Mouse (Mus musculus) myocyte (in vitro differentiated cells): ENCODE measurements around the gene Tpt1. TPM values are rescaled to one million over a fixed set of nuclear protein-coding genes. Genes with fewer than 3 reads are reported as not detected.

ENCODE experiments used
- H3K27me3 ChIP-seq: one replicate; pipeline ENCODE4 v1.6.1; 2011; ENCODE audit not compliant: control insufficient read depth, insufficient read depth, insufficient read length
- H3K36me3 ChIP-seq: one replicate; pipeline ENCODE4 v1.6.1; 2011; ENCODE audit not compliant: control insufficient read depth, insufficient read depth
- H3K4me2 ChIP-seq: one replicate; pipeline ENCODE4 v1.6.1; 2011; ENCODE audit warnings: low read depth, control low read depth
- H3K4me3 ChIP-seq: one replicate; pipeline ENCODE4 v1.5.1; 2011; ENCODE audit warnings: mild to moderate bottlenecking, control low read depth, moderate library complexity
- H3K79me2 ChIP-seq: one replicate; pipeline ENCODE4 v1.6.1; 2011; ENCODE audit not compliant: control insufficient read depth, insufficient read depth
- H3ac ChIP-seq: one replicate; pipeline ENCODE4 v1.6.1; 2011; ENCODE audit not compliant: control insufficient read depth, insufficient read length
- CEBPB ChIP-seq: IDR thresholded peaks from 2 replicates; pipeline ENCODE4 v1.6.1; 2011; ENCODE audit warnings: mild to moderate bottlenecking, moderate library complexity; ENCODE audit not compliant: poor library complexity, insufficient read depth, severe bottlenecking
- E2F4 ChIP-seq: IDR thresholded peaks from one replicate; pipeline ENCODE4 v1.6.1; 2011; ENCODE audit warnings: mild to moderate bottlenecking, control low read depth, moderate library complexity; ENCODE audit not compliant: insufficient read depth
- MAX ChIP-seq: IDR thresholded peaks from one replicate; pipeline ENCODE4 v1.6.1; 2011; ENCODE audit warnings: low read depth, mild to moderate bottlenecking, control low read depth
- MYOD1 ChIP-seq, 3 experiments: IDR thresholded peaks; one replicate each; pipeline ENCODE4 v1.6.1; 2011; ENCODE audit warnings: control low read depth in 2 of 3, low read depth in 2 of 3, mild to moderate bottlenecking in 2 of 3, moderate library complexity in 1 of 3; ENCODE audit not compliant: insufficient read length in 2 of 3, control insufficient read depth in 1 of 3
- MYOG ChIP-seq, 3 experiments: IDR thresholded peaks; one replicate each; pipeline ENCODE4 v1.6.1; 2011; ENCODE audit warnings: control low read depth in 2 of 3, low read depth in 2 of 3, mild to moderate bottlenecking in 2 of 3; ENCODE audit not compliant: insufficient read length in 2 of 3, control insufficient read depth in 1 of 3, insufficient read depth in 1 of 3
- POLR2A ChIP-seq: IDR thresholded peaks from one replicate; pipeline ENCODE4 v1.6.1; 2011; ENCODE audit warnings: low read depth, mild to moderate bottlenecking, control low read depth, moderate library complexity; ENCODE audit not compliant: insufficient read length
- POLR2AphosphoS2 ChIP-seq: IDR thresholded peaks from one replicate; pipeline ENCODE4 v1.6.1; 2011; ENCODE audit warnings: low read depth, control low read depth; ENCODE audit not compliant: insufficient read length
- REST ChIP-seq: IDR thresholded peaks from one replicate; pipeline ENCODE4 v1.6.1; 2011; ENCODE audit warnings: mild to moderate bottlenecking, control low read depth, moderate library complexity; ENCODE audit not compliant: insufficient read depth, insufficient read length
- SRF ChIP-seq: IDR thresholded peaks from one replicate; pipeline ENCODE4 v1.6.1; 2011; ENCODE audit warnings: low read depth; ENCODE audit not compliant: control insufficient read depth, insufficient read length
- TCF12 ChIP-seq: IDR thresholded peaks from one replicate; pipeline ENCODE4 v1.6.1; 2011; ENCODE audit warnings: mild to moderate bottlenecking, control low read depth; ENCODE audit not compliant: poor library complexity, insufficient read depth, severe bottlenecking
- TCF3 ChIP-seq: IDR thresholded peaks from one replicate; pipeline ENCODE4 v1.6.1; 2011; ENCODE audit warnings: low read depth, control low read depth; ENCODE audit not compliant: insufficient read length
- USF1 ChIP-seq: IDR thresholded peaks from one replicate; pipeline ENCODE4 v1.6.1; 2011; ENCODE audit warnings: low read depth, mild to moderate bottlenecking, control low read depth, moderate library complexity
- polyA plus RNA-seq: library from polyadenylated mRNA; unstranded; fragments of >200 nt; fragmentation: generic; extraction: Trizol; gene quantifications from one replicate; pipeline ENCODE4 v1.2.1, GENCODE M21; 2012; ENCODE audit warnings: missing spikeins

The Tpt1 gene
- polyA plus RNA-seq, 1 experiment, result 6,214 TPM

- Histone ChIP-seq H3K4me2 (no peak overlapping the region), H3K4me3 (no peak overlapping the region), H3ac (no peak overlapping the region), H3K27me3 (no peaks in the 10 kb centered on the region), H3K36me3 (no peaks in the 10 kb centered on the region), H3K79me2 (no peaks in the 10 kb centered on the region)
- TF ChIP-seq MAX (no peak), E2F4 (no peak), POLR2AphosphoS2 (no peak), CEBPB (no peak), REST (no peak), TCF3 (no peak), SRF (no peak), POLR2A (no peak), TCF12 (no peak)
These were observed 37.0 kb downstream of the Tpt1 start for GRCm38 (mm10) chr14:75881856-75882255.

- no peak overlapping the region for H3K4me3 ChIP-seq
- H3K36me3 ChIP-seq, result no peaks in the 10 kb centered on the region
- no peaks in the 10 kb centered on the region for H3K27me3 ChIP-seq
- H3K79me2 ChIP-seq, result no peaks in the 10 kb centered on the region
- H3ac ChIP-seq, result no peak overlapping the region
- no peak overlapping the region for H3K4me2 ChIP-seq
- TF ChIP-seq TCF3, result no peak
- TF ChIP-seq POLR2A, result no peak
These were observed 38.4 kb downstream of the Tpt1 start for GRCm38 (mm10) chr14:75883330-75883729.

GRCm38 (mm10) chr14:75883873-75884272, 39.0 kb downstream of the Tpt1 start:
- Histone ChIP-seq H3K79me2 (no peaks in the 10 kb centered on the region), H3K36me3 (no peaks in the 10 kb centered on the region), H3K4me3 (no peak overlapping the region), H3K27me3 (no peaks in the 10 kb centered on the region), H3ac (no peak overlapping the region), H3K4me2 (no peak overlapping the region)
- TF ChIP-seq MAX (no peak), TCF12 (no peak), SRF (no peak), POLR2AphosphoS2 (no peak), CEBPB (no peak), POLR2A (no peak), E2F4 (no peak), USF1 (no peak), MYOG (IDR thresholded peaks at IDR 0.05; ENCODE audit: control insufficient read depth in 1 of 3, insufficient read depth in 1 of 3, insufficient read length in 2 of 3, low read depth in 2 of 3) (no peak), REST (no peak), MYOD1 (IDR thresholded peaks at IDR 0.05; ENCODE audit: control insufficient read depth in 1 of 3, insufficient read length in 2 of 3, low read depth in 2 of 3) (no peak), TCF3 (no peak)

GRCm38 (mm10) chr14:75892118-75892517, 47.2 kb downstream of the Tpt1 start:
- Histone ChIP-seq H3ac (no peak overlapping the region), H3K79me2 (no peaks in the 10 kb centered on the region), H3K36me3 (peaks cover 9% of the 10 kb centered on the region), H3K27me3 (no peaks in the 10 kb centered on the region), H3K4me2 (no peak overlapping the region), H3K4me3 (no peak overlapping the region)
- TF ChIP-seq E2F4 (no peak), USF1 (no peak)

Other genes with a start within 250 kb of the Tpt1 start
- gene Erich6b, start 202.8 kb upstream of the Tpt1 start, polyA plus RNA-seq, result not detected
- 7.7 TPM for gene Cog3, start 90.6 kb upstream of the Tpt1 start, polyA plus RNA-seq
- 13.0 TPM for gene Slc25a30, start 58.1 kb upstream of the Tpt1 start, polyA plus RNA-seq
- gene Kctd4, start 109.9 kb downstream of the Tpt1 start, polyA plus RNA-seq, result 0.01 TPM
- gene Gtf2f2, start 165.8 kb downstream of the Tpt1 start, polyA plus RNA-seq, result 24.3 TPM